Comparison of ENCODE assay signal across 10 mouse cellular contexts in the genomic region with DNA sequence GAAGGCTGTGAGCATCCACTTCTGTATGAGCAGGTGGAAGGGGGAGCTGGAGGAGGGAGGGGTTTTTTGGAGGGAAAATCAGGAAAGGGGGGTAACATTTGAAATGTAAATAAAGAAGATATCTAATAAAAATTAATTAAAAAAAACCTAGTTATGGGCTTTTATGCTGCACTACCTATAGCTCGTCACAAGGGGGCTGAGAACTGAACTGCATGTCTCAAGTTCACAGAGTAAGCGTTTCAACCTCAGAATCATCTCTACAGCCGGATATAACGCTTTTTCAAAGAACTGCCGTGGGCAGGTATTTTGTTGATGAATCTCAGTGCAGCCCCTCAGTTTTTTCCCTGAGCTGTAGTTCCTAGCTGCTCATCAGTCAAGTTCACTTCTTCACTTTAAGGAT. TPM values are rescaled to one million over a fixed set of nuclear protein-coding genes. Genes with fewer than 3 reads are reported as not detected.
DNase-seq lines count a peak whose midpoint lies in the region; ATAC-seq and TF ChIP-seq lines count a peak whose summit lies in the region.
"Had no signal": no experiment of that assay in that cellular context is flagged by ENCODE, and none has a peak within 500 bp of the region (broad histone marks: within the 10 kb centered on the region; RNA-seq: fewer than 3 reads in every experiment).

No protein-coding gene starts in this region.

- no peak overlapping the region for H3K9ac ChIP-seq in liver, postnatal 0 days (replicated peaks)
- H3K9ac ChIP-seq in liver, embryonic 11.5 days (ENCODE audit: low read depth, low read length) = no peak overlapping the region
- H3K9ac ChIP-seq: midbrain, embryonic 12.5 days had no signal

- no peaks in the 10 kb centered on the region for H3K36me3 ChIP-seq in liver, postnatal 0 days (replicated peaks; ENCODE audit: insufficient read depth, low read length)
- no peaks in the 10 kb centered on the region for H3K36me3 ChIP-seq in liver, embryonic 11.5 days (ENCODE audit: control insufficient read depth, insufficient read depth, low read length)
- H3K36me3 ChIP-seq: midbrain, embryonic 12.5 days had no signal

- H3K9me3 ChIP-seq in liver, postnatal 0 days (ENCODE audit: low read length) = no peaks in the 10 kb centered on the region
- no peaks in the 10 kb centered on the region for H3K9me3 ChIP-seq in liver, embryonic 11.5 days (ENCODE audit: control insufficient read depth, low read length)
- H3K9me3 ChIP-seq: midbrain, embryonic 12.5 days had no signal

- DNase-seq in frontal cortex, postnatal 36 days (ENCODE audit: low spot score in 2 of 2) = peak; percentile 3 to 10
- no peak for DNase-seq in frontal cortex, postnatal 25 days (ENCODE audit: low spot score in 2 of 2)
- no peak for DNase-seq in liver, postnatal 0 days
- no peak for DNase-seq in liver, embryonic 11.5 days (ENCODE audit: low spot score)
- DNase-seq in ES-CJ7 (ENCODE audit: low read depth, low spot score) = peak; percentile 31
- DNase-seq in embryo, embryonic 10.5 days (ENCODE audit: low spot score) = peak; percentile 58
- DNase-seq in ovary, adult 18-20 months (ENCODE audit: low spot score) = no peak
- DNase-seq in thymus, adult 18-20 months = no peak
- DNase-seq: right cerebral cortex, postnatal 4 days had no signal

- H3K4me3 ChIP-seq in liver, postnatal 0 days (ENCODE audit: low read depth, low read length) = no peak overlapping the region
- no peak overlapping the region for H3K4me3 ChIP-seq in liver, embryonic 11.5 days (ENCODE audit: low read depth, low read length)
- H3K4me3 ChIP-seq: midbrain, embryonic 12.5 days had no signal

- no peak for ATAC-seq in liver, postnatal 0 days
- ATAC-seq in liver, embryonic 11.5 days (replicated peaks; ENCODE audit: low FRiP score) = no peak

- no peak overlapping the region for H3K4me2 ChIP-seq in liver, postnatal 0 days (ENCODE audit: low read depth, low read length)
- no peak overlapping the region for H3K4me2 ChIP-seq in liver, embryonic 11.5 days
- H3K4me2 ChIP-seq: midbrain, embryonic 12.5 days had no signal

- H3K27ac ChIP-seq in liver, postnatal 0 days (ENCODE audit: low read depth) = no peak overlapping the region
- no peak overlapping the region for H3K27ac ChIP-seq in liver, embryonic 11.5 days (ENCODE audit: low read depth, low read length)
- H3K27ac ChIP-seq: midbrain, embryonic 12.5 days had no signal

- peak; percentile 58 for TF ChIP-seq CTCF in liver, postnatal 0 days (IDR thresholded peaks at IDR 0.05; ENCODE audit: low read depth)

- WGBS in liver, postnatal 0 days (ENCODE audit: insufficient replicate concordance) = 32% methylated on average over 5 of the region's 5 CpGs
- WGBS in liver, embryonic 11.5 days = 33% methylated on average over 5 of the region's 5 CpGs

- H3K27me3 ChIP-seq in liver, postnatal 0 days (ENCODE audit: insufficient read depth, low read length) = no peaks in the 10 kb centered on the region
- no peaks in the 10 kb centered on the region for H3K27me3 ChIP-seq in liver, embryonic 11.5 days (replicated peaks; ENCODE audit: control insufficient read depth, insufficient read depth, low read length)
- H3K27me3 ChIP-seq: midbrain, embryonic 12.5 days had no signal

- no peak for TF ChIP-seq EP300 in liver, postnatal 0 days (IDR thresholded peaks at IDR 0.05; ENCODE audit: low read depth)

- no peaks in the 10 kb centered on the region for H3K4me1 ChIP-seq in liver, postnatal 0 days (ENCODE audit: insufficient read depth)
- H3K4me1 ChIP-seq in liver, embryonic 11.5 days (replicated peaks; ENCODE audit: control insufficient read depth, insufficient read depth, low read length) = no peaks in the 10 kb centered on the region
- H3K4me1 ChIP-seq: midbrain, embryonic 12.5 days had no signal

RNA-seq across cellular contexts. Expression of gene Bmp5, which starts 15.1 kb away (rescaled TPM):
- polyA plus RNA-seq in liver, postnatal 0 days (2015; fragmentation: Nextera tagmentation; extraction: Ambion mirVana) = 2.4 and 3.0 TPM in 2 replicates
- polyA plus RNA-seq in liver, embryonic 11.5 days (2014; fragmentation: Nextera tagmentation; extraction: Ambion mirVana) = 3.8 and 4.6 TPM in 2 replicates

Comparison
In these comparisons a context has a peak if more than half of its experiments do, and no peak if none do; other contexts are left out.
1. DNase-seq: peak in frontal cortex, postnatal 36 days (2 of 2), ES-CJ7 (single experiment) and embryo, embryonic 10.5 days (single experiment); none in frontal cortex, postnatal 25 days (0 of 2), liver, postnatal 0 days (single experiment), liver, embryonic 11.5 days (single experiment), ovary, adult 18-20 months (single experiment) and thymus, adult 18-20 months (0 of 2).